8 mouse cellular contexts compared by ENCODE assay signal in the genomic region with DNA sequence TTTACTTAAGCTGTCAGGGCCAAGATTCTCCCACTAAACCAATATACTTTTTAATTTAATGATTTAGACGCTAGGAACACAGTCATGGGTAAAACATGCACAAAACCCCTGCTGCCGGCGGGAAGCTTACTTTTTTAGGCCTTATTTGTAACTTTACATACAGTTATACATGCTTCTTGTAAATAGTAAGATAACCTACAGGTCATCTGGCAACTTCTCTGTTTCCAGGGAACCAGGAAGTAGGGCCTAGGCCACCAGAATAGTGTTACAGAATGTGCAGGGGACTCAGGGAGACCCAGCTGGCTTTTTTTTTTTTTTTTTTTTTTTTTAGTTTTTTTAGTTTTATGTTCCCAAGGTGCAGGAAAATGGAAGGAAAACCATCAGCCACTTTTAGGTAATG. TPM values are rescaled to one million over a fixed set of nuclear protein-coding genes. Genes with fewer than 3 reads are reported as not detected.
DNase-seq lines count a peak whose midpoint lies in the region; ATAC-seq and TF ChIP-seq lines count a peak whose summit lies in the region.

No protein-coding gene starts in this region.

- H3K4me1 ChIP-seq in kidney, embryonic 14.5 days (ENCODE audit: control insufficient read depth, insufficient read depth, low read length), result peaks cover 14% of the 10 kb centered on the region; the same call in 1 of the 2 replicates
- H3K4me1 ChIP-seq in embryonic facial prominence, embryonic 10.5 days, result peaks cover 24% of the 10 kb centered on the region
- peaks cover 3% of the 10 kb centered on the region for H3K4me1 ChIP-seq in intestine, embryonic 15.5 days (replicated peaks)

- H3K27ac ChIP-seq in kidney, embryonic 14.5 days (ENCODE audit: low read depth, low read length), result no peak overlapping the region
- no peak overlapping the region for H3K27ac ChIP-seq in embryonic facial prominence, embryonic 10.5 days (replicated peaks)
- H3K27ac ChIP-seq in intestine, embryonic 15.5 days, result no peak overlapping the region

- no peaks in the 10 kb centered on the region for H3K27me3 ChIP-seq in kidney, embryonic 14.5 days (ENCODE audit: control insufficient read depth, insufficient read depth, low read length)
- H3K27me3 ChIP-seq in embryonic facial prominence, embryonic 10.5 days (replicated peaks; ENCODE audit: low read depth, poor library complexity, severe bottlenecking), result no peaks in the 10 kb centered on the region
- no peaks in the 10 kb centered on the region for H3K27me3 ChIP-seq in intestine, embryonic 15.5 days (replicated peaks)
- no peaks in the 10 kb centered on the region for H3K27me3 ChIP-seq in myocyte (ENCODE audit: control insufficient read depth, insufficient read depth, insufficient read length)

- H3K9me3 ChIP-seq in kidney, embryonic 14.5 days (ENCODE audit: control insufficient read depth, low read length), result no peaks in the 10 kb centered on the region
- H3K9me3 ChIP-seq in embryonic facial prominence, embryonic 10.5 days, result no peaks in the 10 kb centered on the region
- H3K9me3 ChIP-seq in intestine, embryonic 15.5 days, result no peaks in the 10 kb centered on the region

- peaks cover 13% of the 10 kb centered on the region for H3K79me2 ChIP-seq in myocyte (ENCODE audit: control insufficient read depth, insufficient read depth)

- peak overlapping the region; percentile 19 for H3ac ChIP-seq in myocyte (ENCODE audit: control insufficient read depth, insufficient read length)

- ATAC-seq in kidney, embryonic 14.5 days (ENCODE audit: low FRiP score, low TSS enrichment), result no peak
- ATAC-seq in intestine, embryonic 15.5 days, result no peak

- no peak for TF ChIP-seq POLR2A in myocyte (IDR thresholded peaks at IDR 0.05; ENCODE audit: insufficient read length, low read depth)

- H3K4me3 ChIP-seq in kidney, embryonic 14.5 days (ENCODE audit: low read length), result peak overlapping the region; percentile 57
- peak overlapping the region; percentile 84 for H3K4me3 ChIP-seq in embryonic facial prominence, embryonic 10.5 days
- peak overlapping the region; percentile 87 for H3K4me3 ChIP-seq in intestine, embryonic 15.5 days (replicated peaks)
- peak overlapping the region; percentile 64 for H3K4me3 ChIP-seq in myocyte

- H3K4me2 ChIP-seq in kidney, embryonic 14.5 days (replicated peaks; ENCODE audit: low read depth, low read length), result peak overlapping the region; percentile 63
- H3K4me2 ChIP-seq in intestine, embryonic 15.5 days (replicated peaks), result peak overlapping the region; percentile 82
- peak overlapping the region; percentile 98 for H3K4me2 ChIP-seq in myocyte (ENCODE audit: low read depth)

- H3K36me3 ChIP-seq in kidney, embryonic 14.5 days (ENCODE audit: control insufficient read depth, insufficient read depth, low read length), result no peaks in the 10 kb centered on the region
- no peaks in the 10 kb centered on the region for H3K36me3 ChIP-seq in embryonic facial prominence, embryonic 10.5 days (replicated peaks)
- no peaks in the 10 kb centered on the region for H3K36me3 ChIP-seq in intestine, embryonic 15.5 days
- H3K36me3 ChIP-seq in myocyte (ENCODE audit: control insufficient read depth, insufficient read depth), result no peaks in the 10 kb centered on the region

- no peak for DNase-seq in kidney, adult 11 months
- DNase-seq in embryonic facial prominence, embryonic 10.5 days (ENCODE audit: low spot score), result no peak
- no peak for DNase-seq in urinary bladder, postnatal 4 days (ENCODE audit: low spot score in 2 of 2)
- DNase-seq in layer of hippocampus, postnatal 10 days (ENCODE audit: low spot score in 2 of 2), result no peak
- DNase-seq in ovary, adult 18-20 months (ENCODE audit: low spot score), result no peak

- 55% methylated on average over 3 of the region's 3 CpGs for WGBS in kidney, embryonic 14.5 days
- 82% methylated on average over 3 of the region's 3 CpGs for WGBS in embryonic facial prominence, embryonic 10.5 days
- WGBS in intestine, embryonic 15.5 days, result 32% methylated on average over 3 of the region's 3 CpGs

- H3K9ac ChIP-seq in kidney, embryonic 14.5 days (ENCODE audit: low read depth, low read length), result peak overlapping the region; percentile 64; the same call in 1 of the 2 replicates
- H3K9ac ChIP-seq in intestine, embryonic 15.5 days, result no peak overlapping the region

TF ChIP-seq in myocyte, 11 proteins besides CTCF, POLR2A, EP300 and RAD21:
- TF ChIP-seq MYOD1 (IDR thresholded peaks at IDR 0.05; ENCODE audit: control insufficient read depth in 1 of 3, insufficient read length in 2 of 3, low read depth in 2 of 3) (no peak), E2F4 (IDR thresholded peaks at IDR 0.05; ENCODE audit: insufficient read depth) (no peak), TCF3 (IDR thresholded peaks at IDR 0.05; ENCODE audit: insufficient read length, low read depth) (no peak), SRF (IDR thresholded peaks at IDR 0.05; ENCODE audit: control insufficient read depth, insufficient read length, low read depth) (no peak), MYOG (IDR thresholded peaks at IDR 0.05; ENCODE audit: control insufficient read depth in 1 of 3, insufficient read depth in 1 of 3, insufficient read length in 2 of 3, low read depth in 2 of 3) (no peak), USF1 (IDR thresholded peaks at IDR 0.05; ENCODE audit: low read depth) (no peak), CEBPB (IDR thresholded peaks at IDR 0.05; ENCODE audit: insufficient read depth, poor library complexity, severe bottlenecking) (no peak), REST (IDR thresholded peaks at IDR 0.05; ENCODE audit: insufficient read depth, insufficient read length) (no peak)

RNA-seq across cellular contexts. Expression of a gene that starts 1.2 kb away (rescaled TPM):
- 9.1 and 14.7 TPM in 2 replicates for polyA plus RNA-seq in kidney, embryonic 14.5 days (2014; fragmentation: Nextera tagmentation; extraction: Ambion mirVana)
- polyA plus RNA-seq in embryonic facial prominence, embryonic 10.5 days (2016; fragmentation: Nextera tagmentation; extraction: Ambion mirVana), result 13.9 and 14.4 TPM in 2 replicates
- polyA plus RNA-seq in intestine, embryonic 15.5 days (2015; fragmentation: Nextera tagmentation; extraction: Ambion mirVana), result 9.9 and 10.2 TPM in 2 replicates
- 4.7 TPM for polyA plus RNA-seq in myocyte (2012; fragmentation: generic; extraction: Trizol)
- total RNA-seq in layer of hippocampus, postnatal 10 days (2021), result 10 to 100 TPM; 24.6 to 28.1 TPM

RNA-seq across cellular contexts. Expression of a gene that starts 16.4 kb away (rescaled TPM):
- polyA plus RNA-seq in kidney, embryonic 14.5 days (2014; fragmentation: Nextera tagmentation; extraction: Ambion mirVana), result 0.69 and 1.4 TPM in 2 replicates
- 0.16 and 0.17 TPM in 2 replicates for polyA plus RNA-seq in embryonic facial prominence, embryonic 10.5 days (2016; fragmentation: Nextera tagmentation; extraction: Ambion mirVana)
- 0.39 and 0.44 TPM in 2 replicates for polyA plus RNA-seq in intestine, embryonic 15.5 days (2015; fragmentation: Nextera tagmentation; extraction: Ambion mirVana)
- polyA plus RNA-seq in myocyte (2012; fragmentation: generic; extraction: Trizol), result 1.5 TPM
- 10 to 100 TPM; 16.6 to 18.4 TPM for total RNA-seq in layer of hippocampus, postnatal 10 days (2021)
